13 mouse cellular contexts compared by ENCODE assay signal in genomic region chr16:52879463-52880114, GRCm38 (mm10).
DNase-seq lines count a peak whose midpoint lies in the region; ATAC-seq lines count a peak whose summit lies in the region.
"Had no signal": no experiment of that assay in that cellular context is flagged by ENCODE, and none has a peak within 500 bp of the region (broad histone marks: within the 10 kb centered on the region; RNA-seq: fewer than 3 reads in every experiment).

No protein-coding gene starts in this region.

- DNase-seq in layer of hippocampus, adult 11-12 months (ENCODE audit: low spot score), result peak; percentile 44
- no peak for DNase-seq in layer of hippocampus, postnatal 25 days (ENCODE audit: extremely low spot score in 1 of 2, low spot score in 1 of 2)
- peak; percentile 24 to 33 for DNase-seq in right cerebral cortex, postnatal 10 days (ENCODE audit: low spot score in 2 of 2)
- DNase-seq in right cerebral cortex, postnatal 25 days, result no peak
- DNase-seq in telencephalon, adult 2 months (ENCODE audit: low read depth, low spot score), result peak; percentile 47
- DNase-seq in kidney, postnatal 4 days, result no peak
- no peak for DNase-seq in gastrocnemius, postnatal 10 days
- DNase-seq: adrenal gland, adult 8-10 months; cerebellum, adult 11 months; spleen, adult 18-20 months had no signal

- peak; percentile 50 for ATAC-seq in common myeloid progenitor, adult 5-6 weeks (replicated peaks; ENCODE audit: low read depth, poor library complexity, severe bottlenecking)
- ATAC-seq: intestine, embryonic 15.5 days; midbrain, embryonic 13.5 days had no signal

Comparison
In these comparisons a context has a peak if more than half of its experiments do, and no peak if none do; other contexts are left out.
1. DNase-seq: peak in layer of hippocampus, adult 11-12 months (single experiment), right cerebral cortex, postnatal 10 days (2 of 2) and telencephalon, adult 2 months (single experiment); none in layer of hippocampus, postnatal 25 days (0 of 2), right cerebral cortex, postnatal 25 days (single experiment), kidney, postnatal 4 days (0 of 2) and gastrocnemius, postnatal 10 days (single experiment).